Mouse (Mus musculus) hindbrain, postnatal 0 days (tissue): Measurements from ENCODE around the gene Mrpl3. TPM values are rescaled to one million over a fixed set of nuclear protein-coding genes. Genes with fewer than 3 reads are reported as not detected.

Experiments
- polyA plus RNA-seq: library from polyadenylated mRNA; unstranded; fragments of >200 nt; fragmentation: Nextera tagmentation; extraction: Ambion mirVana; gene quantifications from 2 replicates; pipeline ENCODE4 v1.2.1, GENCODE M21; 2015
- total RNA-seq: library from RNA; depleted of rRNA; stranded (reverse); fragments of >200 nt; gene quantifications from 2 replicates; pipeline ENCODE4 v1.2.3, GENCODE M21; 2014; rRNA removed

Mrpl3 gene
- total and polyA plus RNA-seq, 2 experiments from 2014 or later, result 57.0 to 95.2 TPM

Other genes starting within 250 kb of the Mrpl3 start
- gene Nudt16, start 78.6 kb downstream of the Mrpl3 start, total RNA-seq, result 12.4 and 20.2 TPM in 2 replicates
- gene Nudt16, start 78.6 kb downstream of the Mrpl3 start, polyA plus RNA-seq, result 29.6 and 30.3 TPM in 2 replicates
- not detected in 2 replicates for gene 1700080E11Rik, start 91.9 kb downstream of the Mrpl3 start, total RNA-seq
- gene 1700080E11Rik, start 91.9 kb downstream of the Mrpl3 start, polyA plus RNA-seq, result not detected in 2 replicates